Mouse (Mus musculus) heart, embryonic 11.5 days (tissue): Measurements from ENCODE around the gene Drc3. TPM values are rescaled to one million over a fixed set of nuclear protein-coding genes. Genes with fewer than 3 reads are reported as not detected.

Source experiments
- ATAC-seq: fragments of 200-750 bp; cut with Nextera tagmentation; replicated peaks from 2 replicates; pipeline ENCODE4 v1.8.0; 2017; ENCODE audit warnings: moderate library complexity; ENCODE audit not compliant: insufficient number of reproducible peaks, low FRiP score, low TSS enrichment
- H3K27ac ChIP-seq: fragments of 300-500 bp; sonication (generic); 2 replicates; pipeline ENCODE4 v1.5.1; 2014; ENCODE audit warnings: mild to moderate bottlenecking, low read depth, low read length
- H3K27me3 ChIP-seq: fragments of 300-500 bp; sonication (generic); 2 replicates; pipeline ENCODE4 v1.6.1; 2014; ENCODE audit warnings: mild to moderate bottlenecking, low read length, mixed read lengths; ENCODE audit not compliant: control insufficient read depth, insufficient read depth
- H3K36me3 ChIP-seq: fragments of 300-500 bp; sonication (generic); 2 replicates; pipeline ENCODE4 v1.6.1; 2014; ENCODE audit warnings: mild to moderate bottlenecking, low read length, moderate library complexity, mixed read lengths; ENCODE audit not compliant: control insufficient read depth, insufficient read depth
- H3K4me1 ChIP-seq: fragments of 300-500 bp; sonication (generic); 2 replicates; pipeline ENCODE4 v1.6.1; 2014; ENCODE audit warnings: low read length; ENCODE audit not compliant: control insufficient read depth, insufficient read depth
- H3K4me2 ChIP-seq: fragments of 300-500 bp; sonication (generic); 2 replicates; pipeline ENCODE4 v1.6.1; 2014; ENCODE audit warnings: mild to moderate bottlenecking, moderate library complexity
- H3K4me3 ChIP-seq: fragments of 300-500 bp; sonication (generic); 2 replicates; pipeline ENCODE4 v1.5.1; 2014; ENCODE audit warnings: low read depth, low read length
- H3K9ac ChIP-seq: fragments of 300-500 bp; sonication (generic); 2 replicates; pipeline ENCODE4 v1.6.1; 2014; ENCODE audit warnings: mild to moderate bottlenecking, low read depth, low read length, moderate library complexity
- H3K9me3 ChIP-seq: fragments of 300-500 bp; sonication (generic); replicated peaks from 2 replicates; pipeline ENCODE4 v1.6.1; 2016; ENCODE audit warnings: low read length; ENCODE audit not compliant: control insufficient read depth
- WGBS: fragments of 180-500 bp; shearing (Covaris S2); extraction: QIAGEN DNeasy Blood & Tissue Kit; methylation state at CpG from one replicate; pipeline ENCODE4 v1.1.7; 2014; ENCODE audit not compliant: insufficient replicate concordance; 5-methylcytosine and 5-hydroxymethylcytosine counted together
- polyA plus RNA-seq: library from polyadenylated mRNA; unstranded; fragments of >200 nt; fragmentation: Nextera tagmentation; extraction: Ambion mirVana; gene quantifications from 2 replicates; pipeline ENCODE4 v1.2.1, GENCODE M21; 2014

The Drc3 gene
- polyA plus RNA-seq, 1 experiment from 2014 or later = 1.9 TPM

DNA sequence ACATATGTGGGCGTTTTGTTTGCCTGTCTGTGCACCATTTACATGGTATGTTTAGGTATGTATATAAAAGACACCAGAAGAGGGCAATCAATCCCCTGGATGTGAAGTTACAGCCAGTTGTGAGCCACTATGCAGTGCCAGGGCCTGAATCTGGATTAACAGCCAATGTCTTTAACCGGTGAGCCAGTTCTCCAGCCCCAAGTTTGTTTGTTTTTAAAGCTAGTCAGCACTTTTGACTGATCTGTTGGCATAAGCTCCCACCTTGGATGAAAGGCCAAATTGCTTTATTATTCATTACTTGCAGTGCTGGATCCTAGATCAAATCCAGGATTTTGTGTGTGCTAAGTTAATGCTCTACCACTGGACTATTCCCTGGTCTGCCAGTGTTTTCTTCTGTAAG, 1.7 kb upstream of the Drc3 start:
- peak overlapping the region; percentile 77 for H3K4me3 ChIP-seq
- H3K4me1 ChIP-seq = peaks cover 15% of the 10 kb centered on the region
- no peaks in the 10 kb centered on the region for H3K9me3 ChIP-seq
- no peak for ATAC-seq
- 67% methylated on average over 2 of the region's 2 CpGs for WGBS
- H3K27ac ChIP-seq = peak overlapping the region; percentile 82
- H3K9ac ChIP-seq = peak overlapping the region; percentile 82
- no peaks in the 10 kb centered on the region for H3K27me3 ChIP-seq
- peak overlapping the region; percentile 92 for H3K4me2 ChIP-seq
- no peaks in the 10 kb centered on the region for H3K36me3 ChIP-seq

DNA sequence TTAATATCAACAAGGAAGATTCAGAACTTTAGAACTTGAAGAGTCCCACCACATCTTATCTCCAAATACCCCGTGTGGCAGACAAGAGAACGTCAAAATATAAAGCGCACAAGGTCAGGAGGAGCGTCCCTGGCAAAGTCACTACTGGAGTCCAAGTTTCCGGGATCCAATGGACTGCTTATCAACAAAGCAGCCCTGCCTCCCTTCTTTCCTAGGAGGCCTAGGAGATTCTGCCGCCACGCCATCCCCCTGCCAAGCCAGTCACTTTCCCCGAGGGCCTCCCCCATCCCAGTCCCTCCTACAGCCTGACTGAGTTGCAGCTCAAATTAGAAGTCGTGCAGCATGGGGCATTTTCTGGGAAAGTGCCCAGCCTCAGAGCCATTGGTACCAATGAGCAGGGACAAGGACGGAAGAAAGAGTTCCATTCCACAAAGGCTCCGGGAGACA, 1.2 kb upstream of the Drc3 start:
- H3K4me2 ChIP-seq = peak overlapping the region; percentile 92

GRCm38 (mm10) chr11:60355952-60356351, 2.8 kb downstream of the Drc3 start:
- H3K27ac ChIP-seq = no peak overlapping the region
- H3K36me3 ChIP-seq = no peaks in the 10 kb centered on the region
- H3K27me3 ChIP-seq = no peaks in the 10 kb centered on the region
- no peak overlapping the region for H3K4me3 ChIP-seq
- 87% methylated on average over 2 of the region's 2 CpGs for WGBS
- H3K4me2 ChIP-seq = no peak overlapping the region
- peaks cover 10% of the 10 kb centered on the region for H3K4me1 ChIP-seq
- H3K9ac ChIP-seq = no peak overlapping the region
- ATAC-seq = no peak
- H3K9me3 ChIP-seq = no peaks in the 10 kb centered on the region

More for the DNA sequence above, 1.2 kb upstream of the Drc3 start:
- WGBS = 7% methylated on average over 11 of the region's 11 CpGs
- Histone ChIP-seq H3K27me3 (no peaks in the 10 kb centered on the region), H3K9me3 (no peaks in the 10 kb centered on the region), H3K9ac (peak overlapping the region; percentile 82), H3K4me1 (peaks cover 15% of the 10 kb centered on the region), H3K4me3 (peak overlapping the region; percentile 77), H3K36me3 (no peaks in the 10 kb centered on the region), H3K27ac (peak overlapping the region; percentile 82)
- ATAC-seq = no peak

GRCm38 (mm10) chr11:60357116-60357515, 4.0 kb downstream of the Drc3 start:
- H3K9me3 ChIP-seq = no peaks in the 10 kb centered on the region
- peaks cover under 1% of the 10 kb centered on the region for H3K4me1 ChIP-seq
- WGBS = 31% methylated on average over 1 of the region's 1 CpGs
- H3K27me3 ChIP-seq = no peaks in the 10 kb centered on the region
- no peak overlapping the region for H3K27ac ChIP-seq
- H3K4me2 ChIP-seq = no peak overlapping the region
- H3K4me3 ChIP-seq = no peak overlapping the region
- no peak for ATAC-seq
- H3K36me3 ChIP-seq = no peaks in the 10 kb centered on the region
- no peak overlapping the region for H3K9ac ChIP-seq

- Histone ChIP-seq H3K9me3 (no peaks in the 10 kb centered on the region), H3K4me1 (no peaks in the 10 kb centered on the region), H3K4me3 (no peak overlapping the region), H3K9ac (no peak overlapping the region), H3K27ac (no peak overlapping the region), H3K27me3 (no peaks in the 10 kb centered on the region), H3K36me3 (no peaks in the 10 kb centered on the region), H3K4me2 (no peak overlapping the region)
- WGBS = 64% methylated on average over 7 of the region's 7 CpGs
- ATAC-seq = no peak
Measured at GRCm38 (mm10) chr11:60358548-60358947, 5.4 kb downstream of the Drc3 start.

- no peaks in the 10 kb centered on the region for H3K27me3 ChIP-seq
- H3K4me3 ChIP-seq = no peak overlapping the region
- H3K4me1 ChIP-seq = no peaks in the 10 kb centered on the region
- 60% methylated on average over 5 of the region's 5 CpGs for WGBS
- H3K4me2 ChIP-seq = no peak overlapping the region
- no peaks in the 10 kb centered on the region for H3K36me3 ChIP-seq
- H3K27ac ChIP-seq = no peak overlapping the region
- ATAC-seq = no peak
- no peak overlapping the region for H3K9ac ChIP-seq
- no peaks in the 10 kb centered on the region for H3K9me3 ChIP-seq
Measured at GRCm38 (mm10) chr11:60359138-60359537, 6.0 kb downstream of the Drc3 start.

DNA sequence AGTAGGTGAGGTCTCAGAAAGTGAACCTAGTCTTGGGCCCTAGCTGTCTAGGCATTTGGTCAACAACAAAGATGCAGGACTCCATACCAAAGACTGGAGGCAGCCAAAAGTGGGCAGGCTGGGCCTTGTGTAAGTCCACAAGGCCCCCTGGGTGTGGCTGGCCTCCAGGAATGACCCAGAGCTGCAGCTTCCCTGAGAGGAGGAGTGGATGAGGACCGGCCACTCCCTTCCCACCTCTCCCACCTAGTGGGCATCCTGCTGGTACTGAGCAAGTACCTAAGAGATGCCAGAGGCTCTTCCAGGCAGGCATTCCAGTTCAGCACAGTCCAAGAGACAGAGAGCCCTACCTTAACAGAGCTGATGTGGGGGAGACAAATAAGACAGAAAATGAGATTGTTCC, 6.8 kb downstream of the Drc3 start:
- H3K9me3 ChIP-seq = no peaks in the 10 kb centered on the region
- H3K9ac ChIP-seq = no peak overlapping the region
- H3K27me3 ChIP-seq = no peaks in the 10 kb centered on the region
- no peaks in the 10 kb centered on the region for H3K4me1 ChIP-seq
- ATAC-seq = no peak
- WGBS = 65% methylated on average over 1 of the region's 1 CpGs
- no peak overlapping the region for H3K4me3 ChIP-seq
- no peak overlapping the region for H3K4me2 ChIP-seq
- H3K27ac ChIP-seq = no peak overlapping the region
- no peaks in the 10 kb centered on the region for H3K36me3 ChIP-seq

DNA sequence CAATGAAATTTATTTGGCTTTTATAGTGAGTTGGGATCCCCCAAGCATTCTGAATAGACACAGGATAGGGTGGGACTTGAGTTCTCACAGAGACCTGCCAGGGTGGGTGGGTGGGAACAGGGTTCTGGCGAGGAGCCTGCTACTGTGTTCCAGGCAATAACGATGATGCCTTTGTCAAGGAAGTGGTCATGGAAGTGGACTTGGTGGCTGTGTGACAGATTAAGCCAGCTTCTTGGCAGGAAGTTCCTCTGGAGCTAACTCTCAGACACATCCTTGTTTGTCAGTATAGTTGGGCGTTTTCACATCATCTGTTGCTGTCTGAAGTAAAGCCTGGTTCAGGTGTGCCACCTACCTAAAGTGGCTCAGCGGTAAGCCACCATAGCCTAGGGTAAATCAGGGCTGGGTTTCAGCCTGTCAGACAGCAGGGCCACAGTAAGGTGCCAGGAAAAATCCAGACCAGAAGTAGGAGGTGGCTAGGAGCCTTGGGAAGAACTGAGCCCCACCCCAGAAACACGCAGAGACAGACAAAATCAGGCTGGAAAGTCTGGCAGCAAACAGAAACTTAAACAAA, 7.6 kb downstream of the Drc3 start:
- Histone ChIP-seq H3K27me3 (no peaks in the 10 kb centered on the region), H3K9ac (no peak overlapping the region), H3K4me1 (no peaks in the 10 kb centered on the region), H3K9me3 (no peaks in the 10 kb centered on the region), H3K4me2 (no peak overlapping the region), H3K27ac (no peak overlapping the region), H3K36me3 (no peaks in the 10 kb centered on the region), H3K4me3 (no peak overlapping the region)
- no peak for ATAC-seq
- 65% methylated on average over 5 of the region's 5 CpGs for WGBS
